Mouse (Mus musculus) heart, postnatal 0 days (tissue): ENCODE measurements around the gene Tnfrsf1a.

Source experiments
- CTCF ChIP-seq: IDR thresholded peaks from 2 replicates; pipeline ENCODE4 v1.5.1; 2016; ENCODE audit warnings: antibody characterized with exemption, control low read depth, low read depth
- EP300 ChIP-seq: IDR thresholded peaks from 2 replicates; pipeline ENCODE4 v1.6.1; 2016; ENCODE audit warnings: antibody characterized with exemption, low read depth

- no peak for TF ChIP-seq CTCF
- TF ChIP-seq EP300, result no peak
These were observed 56.6 kb downstream of the Tnfrsf1a start for GRCm38 (mm10) chr6:125405461-125406382.
